In the genomic region with DNA sequence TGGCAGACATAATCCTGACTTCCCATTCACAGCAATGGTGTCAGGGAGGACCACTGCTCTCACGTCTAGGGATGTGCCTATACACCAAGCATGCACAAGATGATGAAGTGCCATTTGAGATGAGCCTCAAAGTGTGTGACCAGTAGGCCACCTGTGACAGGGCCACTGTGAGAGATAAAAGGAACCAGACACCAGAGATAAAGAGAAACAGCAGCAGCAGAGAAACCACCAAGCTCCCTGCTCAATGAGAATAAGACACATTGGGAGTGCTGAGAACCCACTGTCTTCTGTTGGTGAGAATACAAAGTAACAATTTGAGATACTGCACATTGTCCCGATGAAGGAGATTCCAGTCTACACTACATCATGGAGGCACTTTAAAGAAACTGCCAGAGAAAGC, we compare ENCODE assay signal across 1 mouse cellular context.
A peak's percentile ranks its signal among the peaks of the same experiment; 100 is the strongest.
TF ChIP-seq lines count a peak whose summit lies in the region.

No protein-coding gene starts in this region.

TF ChIP-seq in MEL, 35 proteins besides CTCF, POLR2A, EP300 and RAD21:
- 0 out of 2 replicates have a peak, but pooled peaks have one; percentile 34 for TF ChIP-seq MYC (IDR thresholded peaks at IDR 0.05; ENCODE audit: low read depth, low read length)
- peak; percentile 46; the same call in 1 of the 2 replicates for TF ChIP-seq MAZ (IDR thresholded peaks at IDR 0.05; ENCODE audit: low read depth, low read length)
- peak; percentile 79 for TF ChIP-seq TCF12 (IDR thresholded peaks at IDR 0.05; ENCODE audit: low read depth, low read length)
- TF ChIP-seq GATA1 (IDR thresholded peaks at IDR 0.05; ENCODE audit: low read depth, low read length): peak; percentile 80
- no peak for TF ChIP-seq USF1 (IDR thresholded peaks at IDR 0.05; ENCODE audit: low read depth, low read length)
- peak; percentile 43; the same call in 1 of the 2 replicates for TF ChIP-seq MXI1 (IDR thresholded peaks at IDR 0.05; ENCODE audit: low read depth, low read length)
- TF ChIP-seq SIN3A (IDR thresholded peaks at IDR 0.05; ENCODE audit: low read length): no peak; the same call in 1 of the 2 replicates
- TF ChIP-seq MEF2A (IDR thresholded peaks at IDR 0.05; ENCODE audit: extremely low read depth, insufficient replicate concordance, low read depth, low read length, poor library complexity, severe bottlenecking): no peak
- TF ChIP-seq ETS1 (IDR thresholded peaks at IDR 0.05; ENCODE audit: low read depth, low read length): peak; percentile 50; the same call in 1 of the 2 replicates
- TF ChIP-seq TAL1 (IDR thresholded peaks at IDR 0.05; ENCODE audit: low read length): peak; percentile 26; the same call in 1 of the 2 replicates
- TF ChIP-seq CHD1 (IDR thresholded peaks at IDR 0.05; ENCODE audit: low read depth, low read length): no peak
